Mouse (Mus musculus): ENCODE measurements around the gene Slc11a2.
"Not testable (repeated sequence)": the region's sequence is repeated elsewhere in the genome, so short reads cannot be mapped to it uniquely, and the experiment has no call there.

The Slc11a2 gene

GRCm38 (mm10) chr15:100433234-100433633, 8.4 kb upstream of the Slc11a2 start:
- DNase-seq (ENCODE audit: low read depth), result no peak

- DNase-seq (ENCODE audit: low read depth), result no peak
Observed at GRCm38 (mm10) chr15:100429959-100430565, 5.2 kb upstream of the Slc11a2 start.

- DNase-seq (ENCODE audit: low read depth), result no peak
Observed at GRCm38 (mm10) chr15:100428296-100428905, 3.5 kb upstream of the Slc11a2 start.

- DNase-seq (ENCODE audit: low read depth), result no peak
Observed at GRCm38 (mm10) chr15:100423916-100424315, 956 bp downstream of the Slc11a2 start.

GRCm38 (mm10) chr15:100422899-100423860, 1.7 kb downstream of the Slc11a2 start:
- peak; percentile 80 for DNase-seq (ENCODE audit: low read depth)

- DNase-seq (ENCODE audit: low read depth), result no peak
Observed at GRCm38 (mm10) chr15:100422476-100422875, 2.4 kb downstream of the Slc11a2 start.

- DNase-seq (ENCODE audit: low read depth), result not testable (repeated sequence)
Observed at GRCm38 (mm10) chr15:100421758-100422197, 3.1 kb downstream of the Slc11a2 start, which contains the start of gene Gm5475. Gene Gm5475 (plus strand): TSS chr15:100422147.

GRCm38 (mm10) chr15:100421059-100421757, 3.7 kb downstream of the Slc11a2 start:
- DNase-seq (ENCODE audit: low read depth), result peak; percentile 78

- no peak for DNase-seq (ENCODE audit: low read depth)
Observed at GRCm38 (mm10) chr15:100419901-100420745, 4.7 kb downstream of the Slc11a2 start.

- no peak for DNase-seq (ENCODE audit: low read depth)
Observed at GRCm38 (mm10) chr15:100419311-100419710, 5.6 kb downstream of the Slc11a2 start.

- no peak for DNase-seq (ENCODE audit: low read depth)
Observed at GRCm38 (mm10) chr15:100417854-100418450, 6.9 kb downstream of the Slc11a2 start.

- DNase-seq (ENCODE audit: low read depth), result no peak
Observed at GRCm38 (mm10) chr15:100415684-100416083, 9.2 kb downstream of the Slc11a2 start.

GRCm38 (mm10) chr15:100414942-100415341, 9.9 kb downstream of the Slc11a2 start:
- DNase-seq (ENCODE audit: low read depth), result no peak

- no peak for DNase-seq (ENCODE audit: low read depth)
Observed at GRCm38 (mm10) chr15:100414011-100414410, 10.9 kb downstream of the Slc11a2 start.

- no peak for DNase-seq (ENCODE audit: low read depth)
Observed at GRCm38 (mm10) chr15:100413306-100413705, 11.6 kb downstream of the Slc11a2 start.

- DNase-seq (ENCODE audit: low read depth), result no peak
Observed at GRCm38 (mm10) chr15:100411731-100412130, 13.1 kb downstream of the Slc11a2 start.

GRCm38 (mm10) chr15:100410918-100411672, 13.8 kb downstream of the Slc11a2 start:
- peak; percentile 68 for DNase-seq (ENCODE audit: low read depth)

GRCm38 (mm10) chr15:100406088-100406487, 18.8 kb downstream of the Slc11a2 start:
- DNase-seq (ENCODE audit: low read depth), result no peak

GRCm38 (mm10) chr15:100403318-100404000, 21.4 kb downstream of the Slc11a2 start:
- DNase-seq (ENCODE audit: low read depth), result no peak
